Mouse (Mus musculus) heart, embryonic 15.5 days (tissue): ENCODE measurements around the gene Zfp346. TPM values are rescaled to one million over a fixed set of nuclear protein-coding genes. Genes with fewer than 3 reads are reported as not detected.

Source experiments
- ATAC-seq: fragments of 200-750 bp; cut with Nextera tagmentation; replicated peaks from 2 replicates; pipeline ENCODE4 v1.8.0; 2017; ENCODE audit warnings: low read depth, moderate TSS enrichment; ENCODE audit not compliant: insufficient number of reproducible peaks, insufficient read depth, low FRiP score
- H3K27ac ChIP-seq: fragments of 300-500 bp; sonication (generic); 2 replicates; pipeline ENCODE4 v1.5.1; 2015; ENCODE audit warnings: mild to moderate bottlenecking, inconsistent platforms
- H3K27me3 ChIP-seq: fragments of 300-500 bp; sonication (generic); 2 replicates; pipeline ENCODE4 v1.6.1; 2015; ENCODE audit warnings: inconsistent platforms
- H3K36me3 ChIP-seq: fragments of 300-500 bp; sonication (generic); 2 replicates; pipeline ENCODE4 v1.6.1; 2015; ENCODE audit warnings: mild to moderate bottlenecking, inconsistent platforms
- H3K4me1 ChIP-seq: fragments of 300-500 bp; sonication (generic); replicated peaks from 2 replicates; pipeline ENCODE4 v1.6.1; 2015; ENCODE audit warnings: inconsistent platforms
- H3K4me2 ChIP-seq: fragments of 300-500 bp; sonication (generic); 2 replicates; pipeline ENCODE4 v1.6.1; 2015; ENCODE audit warnings: inconsistent platforms, mild to moderate bottlenecking, moderate library complexity
- H3K4me3 ChIP-seq: fragments of 300-500 bp; sonication (generic); 2 replicates; pipeline ENCODE4 v1.5.1; 2015; ENCODE audit warnings: mild to moderate bottlenecking, inconsistent platforms
- H3K9ac ChIP-seq: fragments of 300-500 bp; sonication (generic); 2 replicates; pipeline ENCODE4 v1.6.1; 2015; ENCODE audit warnings: mild to moderate bottlenecking, inconsistent platforms
- H3K9me3 ChIP-seq: fragments of 300-500 bp; sonication (generic); replicated peaks from 2 replicates; pipeline ENCODE4 v1.6.1; 2016; ENCODE audit warnings: inconsistent platforms
- WGBS: fragments of 180-500 bp; shearing (Covaris S2); methylation state at CpG from one replicate; pipeline ENCODE4 v1.1.7; 2015; ENCODE audit warnings: mixed read lengths; 5-methylcytosine and 5-hydroxymethylcytosine counted together
- polyA plus RNA-seq: library from polyadenylated mRNA; unstranded; fragments of >200 nt; fragmentation: Nextera tagmentation; extraction: Ambion mirVana; gene quantifications from 2 replicates; pipeline ENCODE4 v1.2.1, GENCODE M21; 2015

The Zfp346 gene
- polyA plus RNA-seq, 1 experiment from 2014 or later: 16.6 TPM

DNA sequence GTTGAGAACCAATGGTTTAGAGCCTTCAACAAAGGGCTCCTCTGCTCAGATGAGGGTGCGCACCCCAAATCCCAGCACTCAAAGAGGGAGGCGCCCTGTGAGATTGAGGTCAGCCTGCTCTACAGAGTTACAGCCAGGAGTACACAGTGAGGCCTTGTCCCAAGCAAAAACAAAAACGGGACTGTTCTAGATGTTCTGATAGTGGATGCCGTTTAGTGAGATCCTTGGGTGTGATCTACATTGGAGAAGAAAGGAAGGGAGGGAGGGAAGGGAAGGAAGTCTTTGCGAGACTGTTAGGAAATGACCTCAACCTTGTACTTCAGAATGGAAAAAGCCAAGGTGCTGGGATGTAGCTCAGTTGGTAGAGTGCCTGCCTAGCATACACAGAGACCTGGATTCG, 71.2 kb downstream of the Zfp346 start:
- no peak overlapping the region for H3K27ac ChIP-seq
- no peak overlapping the region for H3K4me2 ChIP-seq
- H3K4me1 ChIP-seq: peaks cover 12% of the 10 kb centered on the region
- no peaks in the 10 kb centered on the region for H3K27me3 ChIP-seq
- H3K9me3 ChIP-seq: no peaks in the 10 kb centered on the region
- ATAC-seq: no peak
- no peaks in the 10 kb centered on the region for H3K36me3 ChIP-seq
- no peak overlapping the region for H3K4me3 ChIP-seq
- 65% methylated on average over 6 of the region's 6 CpGs for WGBS
- H3K9ac ChIP-seq: no peak overlapping the region

DNA sequence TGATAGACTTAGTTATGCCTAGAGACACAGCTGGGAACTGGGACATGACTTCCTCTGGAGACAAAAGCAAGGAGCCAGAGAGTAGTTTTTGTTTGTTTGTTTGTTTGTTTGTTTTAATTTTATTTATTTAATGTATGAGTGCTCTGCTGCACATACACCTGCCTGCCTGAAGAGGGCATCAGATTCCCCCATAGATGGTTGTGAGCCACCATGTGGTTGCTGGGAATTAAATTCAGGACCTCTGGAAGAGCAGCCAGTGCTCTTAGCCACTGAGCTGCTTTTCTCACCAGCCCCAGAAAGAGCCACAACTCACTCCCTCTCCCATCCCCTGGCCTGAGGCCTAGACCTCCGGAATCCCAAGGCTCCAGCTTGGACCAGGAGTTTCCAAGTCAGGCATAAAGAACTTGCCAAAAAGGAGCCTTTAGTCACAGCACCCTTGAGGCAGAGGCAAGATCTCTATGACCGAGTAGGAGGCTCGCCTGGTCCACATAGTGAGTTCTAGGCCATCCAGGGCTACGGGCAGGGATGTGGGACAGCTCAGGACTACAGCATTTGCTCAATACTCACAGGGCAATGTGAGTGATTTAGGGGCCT, 72.9 kb downstream of the Zfp346 start:
- no peaks in the 10 kb centered on the region for H3K27me3 ChIP-seq
- no peak overlapping the region for H3K9ac ChIP-seq
- H3K9me3 ChIP-seq: no peaks in the 10 kb centered on the region
- no peak for ATAC-seq
- no peaks in the 10 kb centered on the region for H3K36me3 ChIP-seq
- H3K4me3 ChIP-seq: no peak overlapping the region
- H3K4me1 ChIP-seq: peaks cover 4% of the 10 kb centered on the region; the same call in 1 of the 2 replicates
- 64% methylated on average over 4 of the region's 4 CpGs for WGBS
- H3K4me2 ChIP-seq: no peak overlapping the region
- no peak overlapping the region; the same call in 1 of the 2 replicates for H3K27ac ChIP-seq

DNA sequence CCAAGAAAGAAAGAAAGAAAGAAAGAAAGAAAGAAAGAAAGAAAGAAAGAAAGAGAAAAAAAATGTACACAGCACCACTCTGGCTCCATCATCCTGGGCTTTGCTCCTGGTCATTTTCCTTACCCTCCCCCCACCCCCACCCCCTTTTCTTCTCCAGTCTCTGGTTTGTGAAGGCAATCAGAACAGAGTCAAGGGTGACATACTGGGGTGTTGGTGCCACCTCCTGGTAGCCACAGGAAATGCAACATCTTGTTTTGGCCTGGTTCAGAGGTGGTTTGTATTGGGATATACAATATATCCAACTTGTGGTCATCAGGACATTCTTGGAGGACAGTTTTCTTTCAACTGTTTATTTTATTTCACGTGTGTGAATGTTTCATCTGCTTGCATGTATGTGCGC, 73.4 kb downstream of the Zfp346 start:
- no peak overlapping the region for H3K4me3 ChIP-seq
- no peaks in the 10 kb centered on the region for H3K9me3 ChIP-seq
- WGBS: 32% methylated on average over 2 of the region's 2 CpGs
- peaks cover 4% of the 10 kb centered on the region; the same call in 1 of the 2 replicates for H3K4me1 ChIP-seq
- no peak overlapping the region for H3K27ac ChIP-seq
- H3K27me3 ChIP-seq: no peaks in the 10 kb centered on the region
- no peaks in the 10 kb centered on the region for H3K36me3 ChIP-seq
- no peak overlapping the region for H3K4me2 ChIP-seq
- ATAC-seq: no peak; the same call in 1 of the 2 replicates
- H3K9ac ChIP-seq: no peak overlapping the region

DNA sequence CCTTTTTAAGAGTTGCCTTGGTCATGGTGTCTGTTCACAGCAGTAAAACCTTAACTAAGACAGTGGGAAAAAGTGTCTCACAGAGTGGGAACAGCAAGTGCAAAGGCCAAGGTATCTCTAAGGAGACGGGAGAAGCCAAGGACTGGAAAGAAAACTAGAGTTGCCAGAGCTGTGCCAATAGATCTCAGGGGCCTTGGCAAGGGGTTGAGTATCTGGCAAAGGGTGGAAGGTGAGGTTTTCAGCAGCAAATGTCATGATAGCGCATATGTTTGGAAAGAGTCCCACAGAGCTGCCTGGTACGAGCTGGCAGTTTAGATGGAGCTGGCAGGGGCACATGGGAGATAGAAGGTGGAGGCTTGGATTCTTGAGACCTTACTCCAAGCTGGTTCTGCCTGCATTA, 74.5 kb downstream of the Zfp346 start:
- Histone ChIP-seq H3K9me3 (no peaks in the 10 kb centered on the region), H3K4me1 (peaks cover 4% of the 10 kb centered on the region; the same call in 1 of the 2 replicates), H3K4me2 (no peak overlapping the region), H3K27me3 (no peaks in the 10 kb centered on the region), H3K27ac (no peak overlapping the region), H3K9ac (no peak overlapping the region), H3K36me3 (no peaks in the 10 kb centered on the region), H3K4me3 (no peak overlapping the region)
- no peak for ATAC-seq
- 84% methylated on average over 3 of the region's 3 CpGs for WGBS

DNA sequence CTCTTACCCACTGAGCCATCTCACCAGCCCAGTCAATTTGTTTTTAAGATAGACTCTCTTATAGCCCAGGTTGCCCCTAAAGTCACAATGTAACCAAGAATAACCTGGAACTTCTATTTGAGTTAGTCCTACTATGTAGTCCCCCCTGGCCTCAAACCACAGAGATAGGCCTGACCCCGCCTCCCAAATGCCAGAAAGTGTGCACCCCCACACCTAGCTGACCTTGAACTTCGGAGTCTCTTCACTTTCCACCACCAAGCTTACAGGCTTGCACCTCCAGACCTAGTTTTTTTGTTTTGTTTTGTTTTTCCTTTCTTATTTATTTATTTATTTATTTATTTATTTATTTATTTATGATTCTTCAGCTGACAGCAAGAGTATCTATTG, 76.7 kb downstream of the Zfp346 start:
- Histone ChIP-seq H3K27ac (peak overlapping the region; percentile 78; the same call in 1 of the 2 replicates), H3K4me1 (peaks cover 4% of the 10 kb centered on the region; the same call in 1 of the 2 replicates), H3K36me3 (no peaks in the 10 kb centered on the region), H3K9ac (no peak overlapping the region), H3K4me2 (peak overlapping the region; percentile 62), H3K9me3 (no peaks in the 10 kb centered on the region), H3K27me3 (no peaks in the 10 kb centered on the region), H3K4me3 (peak overlapping the region; percentile 44; the same call in 1 of the 2 replicates)
- 65% methylated on average over 2 of the region's 2 CpGs for WGBS
- 0 out of 2 replicates have a peak, but pooled peaks have one; percentile 16 for ATAC-seq

DNA sequence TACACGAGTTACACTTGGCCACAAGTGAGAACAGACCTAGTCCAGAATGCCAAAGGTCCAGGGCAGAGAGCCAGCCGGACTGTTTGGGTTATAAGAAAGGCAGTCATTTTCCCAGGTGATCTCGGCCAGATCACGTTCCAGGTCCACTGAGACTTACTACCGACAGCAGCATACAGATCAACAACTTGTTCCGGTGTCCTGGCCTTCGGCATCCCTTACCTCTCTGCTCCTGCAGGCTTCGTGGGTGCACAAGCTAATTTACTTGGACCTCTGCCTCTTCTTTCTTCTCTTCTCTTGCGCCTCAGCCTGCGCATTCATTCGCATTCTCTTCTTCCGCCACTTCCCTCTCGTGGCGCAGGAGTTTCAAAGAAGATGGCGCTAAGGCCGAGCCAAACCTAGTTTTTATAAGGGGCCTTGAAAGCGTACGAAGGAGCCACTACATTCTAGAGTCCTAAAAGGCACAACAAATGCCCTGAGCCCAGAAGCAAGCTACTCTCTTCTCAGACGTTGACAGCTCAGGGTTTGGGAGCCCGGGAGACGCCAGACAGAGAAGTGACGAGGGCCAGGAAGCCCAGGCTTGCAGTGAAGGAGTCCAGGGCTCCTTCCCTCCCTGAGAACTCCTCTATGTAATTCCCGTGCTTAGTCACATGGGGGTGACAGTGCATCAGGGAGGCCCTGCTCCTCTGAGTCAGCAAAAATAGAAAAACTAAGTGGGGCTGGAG, 77.2 kb downstream of the Zfp346 start:
- Histone ChIP-seq H3K9me3 (no peaks in the 10 kb centered on the region), H3K4me1 (peaks cover 4% of the 10 kb centered on the region; the same call in 1 of the 2 replicates), H3K36me3 (no peaks in the 10 kb centered on the region), H3K4me3 (peak overlapping the region; percentile 44), H3K9ac (peak overlapping the region; percentile 44), H3K27me3 (no peaks in the 10 kb centered on the region), H3K27ac (peak overlapping the region; percentile 78), H3K4me2 (peak overlapping the region; percentile 62)
- ATAC-seq: peak; percentile 85
- WGBS: 3% methylated on average over 23 of the region's 23 CpGs

DNA sequence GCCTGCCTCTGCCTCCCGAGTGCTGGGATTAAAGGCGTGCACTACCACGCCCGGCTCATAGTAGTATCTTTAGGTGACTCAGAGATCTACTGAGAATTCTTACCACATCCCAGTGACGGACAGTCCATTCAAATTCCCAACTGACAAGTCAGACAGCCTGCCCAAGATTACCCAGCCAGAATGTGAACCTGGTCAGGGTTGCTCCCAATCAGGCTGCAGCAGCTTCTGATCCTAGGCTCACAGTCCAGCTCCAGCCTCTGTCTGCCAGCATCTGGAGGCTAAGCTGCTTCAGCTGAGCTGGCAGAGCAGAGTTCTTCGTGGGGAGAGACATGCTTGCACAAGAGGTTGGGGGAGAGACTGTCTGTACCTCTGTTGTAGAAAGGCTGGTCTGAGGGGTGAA, 78.3 kb downstream of the Zfp346 start:
- Histone ChIP-seq H3K9me3 (no peaks in the 10 kb centered on the region), H3K4me2 (no peak overlapping the region), H3K27me3 (no peaks in the 10 kb centered on the region), H3K36me3 (no peaks in the 10 kb centered on the region), H3K27ac (no peak overlapping the region), H3K4me1 (peaks cover 4% of the 10 kb centered on the region; the same call in 1 of the 2 replicates), H3K9ac (no peak overlapping the region), H3K4me3 (no peak overlapping the region)
- ATAC-seq: no peak
- 76% methylated on average over 6 of the region's 6 CpGs for WGBS

Other genes with a start within 250 kb of the Zfp346 start
- 1.3 and 2.8 TPM in 2 replicates for gene Unc5a, start 155.9 kb upstream of the Zfp346 start, polyA plus RNA-seq
- 0.86 and 1.2 TPM in 2 replicates for gene Hk3, start 83.9 kb upstream of the Zfp346 start, polyA plus RNA-seq
- gene Uimc1, start 5.0 kb upstream of the Zfp346 start, polyA plus RNA-seq: 14.9 and 16.4 TPM in 2 replicates
- not detected in 2 replicates for gene Gm17617, start 28.2 kb downstream of the Zfp346 start, polyA plus RNA-seq
- gene Fgfr4, start 47.3 kb downstream of the Zfp346 start, polyA plus RNA-seq: 0.72 and 2.0 TPM in 2 replicates
- gene Nsd1, start 104.5 kb downstream of the Zfp346 start, polyA plus RNA-seq: 41.5 and 42.5 TPM in 2 replicates
- 285 and 333 TPM in 2 replicates for gene Prelid1, start 215.2 kb downstream of the Zfp346 start, polyA plus RNA-seq
- 63.9 and 74.2 TPM in 2 replicates for gene Rab24, start 216.6 kb downstream of the Zfp346 start, polyA plus RNA-seq
- 21.8 and 28.7 TPM in 2 replicates for gene Mxd3, start 224.5 kb downstream of the Zfp346 start, polyA plus RNA-seq